Mouse (Mus musculus) G1E (cell line): ENCODE results near the gene Pus10.

Experiments
- CTCF ChIP-seq: IDR thresholded peaks from 2 replicates; pipeline ENCODE4 v1.5.1; 2012; ENCODE audit warnings: low read depth, low read length, inconsistent platforms, mixed read lengths
- GATA1 ChIP-seq: IDR thresholded peaks from 2 replicates; pipeline ENCODE4 v1.6.1; 2012; ENCODE audit warnings: borderline replicate concordance, low read length, inconsistent platforms, mixed read lengths
- GATA2 ChIP-seq: IDR thresholded peaks from 2 replicates; pipeline ENCODE4 v1.6.1; 2012; ENCODE audit warnings: low read depth, low read length, inconsistent platforms, borderline replicate concordance
- POLR2AphosphoS5 ChIP-seq: IDR thresholded peaks from 2 replicates; pipeline ENCODE4 v1.6.1; 2012; ENCODE audit warnings: low read depth, low read length, inconsistent platforms; ENCODE audit not compliant: insufficient replicate concordance
- TAL1 ChIP-seq: conservative IDR thresholded peaks from 2 replicates; pipeline ENCODE4 v1.6.1; 2012; ENCODE audit warnings: low read depth, low read length, inconsistent platforms, mixed read lengths

GRCm38 (mm10) chr11:23778787-23779201 is 113.3 kb downstream of the Pus10 start:
- TF ChIP-seq CTCF, result no peak
- TF ChIP-seq POLR2AphosphoS5, result no peak
- no peak for TF ChIP-seq GATA1
- TF ChIP-seq GATA2, result no peak
- no peak for TF ChIP-seq TAL1
